Mouse (Mus musculus): ENCODE data around the gene Sesn3. TPM values are rescaled to one million over a fixed set of nuclear protein-coding genes. Genes with fewer than 3 reads are reported as not detected.
A peak's percentile ranks its signal among the peaks of the same experiment; 100 is the strongest.

Sesn3 gene
- polyA plus RNA-seq, 1 experiment from 2014 or later = 16.9 TPM

- under 1% methylated on average over 52 of the region's 61 CpGs for WGBS
- H3K4me3 ChIP-seq (ENCODE audit: low read length) = peak overlapping the region; percentile 75
- H3K36me3 ChIP-seq (ENCODE audit: insufficient read depth, low read length) = no peaks in the 10 kb centered on the region
- no peaks in the 10 kb centered on the region for H3K9me3 ChIP-seq (ENCODE audit: low read length)
- H3K4me1 ChIP-seq (ENCODE audit: insufficient read depth, low read length) = peaks cover 9% of the 10 kb centered on the region
- H3K27ac ChIP-seq (ENCODE audit: low read length) = peak overlapping the region; percentile 92
- H3K9ac ChIP-seq (replicated peaks; ENCODE audit: low read length) = peak overlapping the region; percentile 86
- H3K4me2 ChIP-seq (replicated peaks; ENCODE audit: low read depth, low read length) = peak overlapping the region; percentile 67
- no peaks in the 10 kb centered on the region for H3K27me3 ChIP-seq (ENCODE audit: insufficient read depth, low read length)
- ATAC-seq (ENCODE audit: low FRiP score, low TSS enrichment) = peak; percentile 68
These were observed 1.8 kb downstream of the Sesn3 start for GRCm38 (mm10) chr9:14276481-14277287.

- no peaks in the 10 kb centered on the region for H3K27me3 ChIP-seq (ENCODE audit: insufficient read depth, low read length)
- H3K4me2 ChIP-seq (replicated peaks; ENCODE audit: low read depth, low read length) = peak overlapping the region; percentile 67
- peak overlapping the region; percentile 75 for H3K4me3 ChIP-seq (ENCODE audit: low read length)
- H3K9me3 ChIP-seq (ENCODE audit: low read length) = no peaks in the 10 kb centered on the region
- peaks cover 9% of the 10 kb centered on the region for H3K4me1 ChIP-seq (ENCODE audit: insufficient read depth, low read length)
- no peak for ATAC-seq (ENCODE audit: low FRiP score, low TSS enrichment)
- peak overlapping the region; percentile 49 for H3K9ac ChIP-seq (replicated peaks; ENCODE audit: low read length)
- no peaks in the 10 kb centered on the region for H3K36me3 ChIP-seq (ENCODE audit: insufficient read depth, low read length)
- WGBS = 1% methylated on average over 7 of the region's 7 CpGs
- peak overlapping the region; percentile 92 for H3K27ac ChIP-seq (ENCODE audit: low read length)
These were observed 2.6 kb downstream of the Sesn3 start for GRCm38 (mm10) chr9:14277365-14277991.

DNA sequence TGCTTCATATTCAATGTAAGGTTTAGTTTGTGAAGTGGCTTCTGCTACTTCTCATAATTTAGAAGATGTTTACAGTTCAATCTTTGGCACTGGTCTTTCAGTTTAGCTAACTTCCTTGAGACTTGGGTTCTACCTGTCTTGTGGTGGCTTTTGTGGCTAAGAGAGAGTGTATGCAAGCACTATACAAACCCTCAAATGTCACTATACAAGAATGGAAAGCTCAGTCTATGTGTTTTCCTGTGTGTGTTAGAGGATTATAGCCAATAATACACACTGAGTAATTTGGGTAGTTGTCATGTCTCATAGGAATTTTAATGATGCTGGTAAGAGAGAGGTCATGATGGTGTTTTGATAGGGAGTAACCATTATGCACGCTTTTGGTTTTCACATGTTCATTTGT is 5.8 kb downstream of the Sesn3 start:
- H3K27ac ChIP-seq (ENCODE audit: low read length) = no peak overlapping the region
- ATAC-seq (ENCODE audit: low FRiP score, low TSS enrichment) = no peak
- no peaks in the 10 kb centered on the region for H3K36me3 ChIP-seq (ENCODE audit: insufficient read depth, low read length)
- no peak overlapping the region for H3K4me3 ChIP-seq (ENCODE audit: low read length)
- no peaks in the 10 kb centered on the region for H3K27me3 ChIP-seq (ENCODE audit: insufficient read depth, low read length)
- peaks cover 9% of the 10 kb centered on the region; the same call in 1 of the 2 replicates for H3K4me1 ChIP-seq (ENCODE audit: insufficient read depth, low read length)
- H3K9ac ChIP-seq (replicated peaks; ENCODE audit: low read length) = no peak overlapping the region
- H3K9me3 ChIP-seq (ENCODE audit: low read length) = no peaks in the 10 kb centered on the region
- 34% methylated on average over 1 of the region's 1 CpGs for WGBS
- H3K4me2 ChIP-seq (replicated peaks; ENCODE audit: low read depth, low read length) = no peak overlapping the region

GRCm38 (mm10) chr9:14285036-14285435 is 10.2 kb downstream of the Sesn3 start:
- Histone ChIP-seq H3K27me3 (ENCODE audit: insufficient read depth, low read length) (no peaks in the 10 kb centered on the region), H3K9ac (replicated peaks; ENCODE audit: low read length) (no peak overlapping the region), H3K4me3 (ENCODE audit: low read length) (no peak overlapping the region), H3K4me2 (replicated peaks; ENCODE audit: low read depth, low read length) (no peak overlapping the region), H3K9me3 (ENCODE audit: low read length) (no peaks in the 10 kb centered on the region), H3K4me1 (ENCODE audit: insufficient read depth, low read length) (peaks cover 6% of the 10 kb centered on the region; the same call in 1 of the 2 replicates), H3K27ac (ENCODE audit: low read length) (no peak overlapping the region), H3K36me3 (ENCODE audit: insufficient read depth, low read length) (no peaks in the 10 kb centered on the region)
- ATAC-seq (ENCODE audit: low FRiP score, low TSS enrichment) = no peak
- 39% methylated on average over 3 of the region's 3 CpGs for WGBS

GRCm38 (mm10) chr9:14287234-14287633 is 12.4 kb downstream of the Sesn3 start:
- no peak overlapping the region for H3K4me2 ChIP-seq (replicated peaks; ENCODE audit: low read depth, low read length)
- 89% methylated on average over 1 of the region's 1 CpGs for WGBS
- no peak overlapping the region for H3K4me3 ChIP-seq (ENCODE audit: low read length)
- H3K27me3 ChIP-seq (ENCODE audit: insufficient read depth, low read length) = no peaks in the 10 kb centered on the region
- no peaks in the 10 kb centered on the region for H3K36me3 ChIP-seq (ENCODE audit: insufficient read depth, low read length)
- no peak for ATAC-seq (ENCODE audit: low FRiP score, low TSS enrichment)
- H3K4me1 ChIP-seq (ENCODE audit: insufficient read depth, low read length) = peaks cover 6% of the 10 kb centered on the region; the same call in 1 of the 2 replicates
- H3K9me3 ChIP-seq (ENCODE audit: low read length) = no peaks in the 10 kb centered on the region
- no peak overlapping the region for H3K27ac ChIP-seq (ENCODE audit: low read length)
- H3K9ac ChIP-seq (replicated peaks; ENCODE audit: low read length) = no peak overlapping the region

- Histone ChIP-seq H3K9ac (replicated peaks; ENCODE audit: low read length) (no peak overlapping the region), H3K4me3 (ENCODE audit: low read length) (no peak overlapping the region), H3K4me2 (replicated peaks; ENCODE audit: low read depth, low read length) (no peak overlapping the region), H3K9me3 (ENCODE audit: low read length) (no peaks in the 10 kb centered on the region), H3K27ac (ENCODE audit: low read length) (no peak overlapping the region), H3K36me3 (ENCODE audit: insufficient read depth, low read length) (no peaks in the 10 kb centered on the region), H3K27me3 (ENCODE audit: insufficient read depth, low read length) (no peaks in the 10 kb centered on the region), H3K4me1 (ENCODE audit: insufficient read depth, low read length) (peaks cover 6% of the 10 kb centered on the region; the same call in 1 of the 2 replicates)
- no peak for ATAC-seq (ENCODE audit: low FRiP score, low TSS enrichment)
These were observed 13.6 kb downstream of the Sesn3 start for GRCm38 (mm10) chr9:14288500-14288899.

- no peak for ATAC-seq (ENCODE audit: low FRiP score, low TSS enrichment)
- no peaks in the 10 kb centered on the region for H3K27me3 ChIP-seq (ENCODE audit: insufficient read depth, low read length)
- H3K4me2 ChIP-seq (replicated peaks; ENCODE audit: low read depth, low read length) = no peak overlapping the region
- no peak overlapping the region for H3K9ac ChIP-seq (replicated peaks; ENCODE audit: low read length)
- WGBS = 96% methylated on average over 1 of the region's 1 CpGs
- H3K27ac ChIP-seq (ENCODE audit: low read length) = no peak overlapping the region
- H3K4me1 ChIP-seq (ENCODE audit: insufficient read depth, low read length) = peaks cover 15% of the 10 kb centered on the region; the same call in 1 of the 2 replicates
- H3K4me3 ChIP-seq (ENCODE audit: low read length) = no peak overlapping the region
- H3K36me3 ChIP-seq (ENCODE audit: insufficient read depth, low read length) = no peaks in the 10 kb centered on the region
- H3K9me3 ChIP-seq (ENCODE audit: low read length) = no peaks in the 10 kb centered on the region
These were observed 19.0 kb downstream of the Sesn3 start for GRCm38 (mm10) chr9:14293866-14294265.

DNA sequence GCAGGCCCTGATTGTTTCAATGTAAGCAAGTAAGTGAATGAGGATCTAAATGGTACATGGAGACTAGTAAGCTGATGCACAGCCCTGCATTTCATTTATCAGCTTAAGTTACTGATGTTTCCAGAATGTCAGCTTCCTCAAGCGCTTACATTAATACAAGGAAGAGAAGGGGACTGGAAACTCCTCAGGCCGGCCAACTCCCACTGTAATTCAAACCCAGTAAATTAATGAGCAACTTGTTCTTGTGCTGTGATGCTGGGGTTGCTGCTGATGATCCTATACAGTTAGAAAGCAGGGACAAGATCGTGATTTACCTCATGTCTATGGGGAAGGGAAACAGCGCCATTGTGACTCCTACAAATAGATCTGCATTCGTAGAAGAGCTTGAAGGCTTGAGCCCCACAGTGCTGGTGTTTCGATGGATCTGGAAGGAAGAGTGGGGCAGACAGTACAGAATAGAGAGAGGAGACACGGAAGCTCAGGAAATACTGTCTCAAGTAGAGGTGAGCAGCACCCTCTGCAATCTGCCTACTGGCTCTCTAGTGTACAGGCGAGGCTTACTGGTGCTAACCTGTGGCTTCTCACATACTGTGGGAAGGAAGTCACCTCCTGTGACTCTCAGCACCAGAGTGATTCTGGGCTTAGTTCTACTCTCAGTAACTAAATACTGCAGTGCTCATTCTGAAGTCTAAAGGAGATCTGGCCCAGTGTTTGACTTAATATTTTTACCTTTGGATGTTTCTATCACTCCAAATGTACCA is 21.0 kb downstream of the Sesn3 start:
- no peaks in the 10 kb centered on the region for H3K36me3 ChIP-seq (ENCODE audit: insufficient read depth, low read length)
- 64% methylated on average over 8 of the region's 8 CpGs for WGBS
- no peak overlapping the region for H3K27ac ChIP-seq (ENCODE audit: low read length)
- no peak for ATAC-seq (ENCODE audit: low FRiP score, low TSS enrichment)
- H3K4me1 ChIP-seq (ENCODE audit: insufficient read depth, low read length) = peaks cover 23% of the 10 kb centered on the region; the same call in 1 of the 2 replicates
- H3K9me3 ChIP-seq (ENCODE audit: low read length) = no peaks in the 10 kb centered on the region
- no peak overlapping the region for H3K4me2 ChIP-seq (replicated peaks; ENCODE audit: low read depth, low read length)
- no peak overlapping the region for H3K4me3 ChIP-seq (ENCODE audit: low read length)
- H3K27me3 ChIP-seq (ENCODE audit: insufficient read depth, low read length) = no peaks in the 10 kb centered on the region
- no peak overlapping the region for H3K9ac ChIP-seq (replicated peaks; ENCODE audit: low read length)

DNA sequence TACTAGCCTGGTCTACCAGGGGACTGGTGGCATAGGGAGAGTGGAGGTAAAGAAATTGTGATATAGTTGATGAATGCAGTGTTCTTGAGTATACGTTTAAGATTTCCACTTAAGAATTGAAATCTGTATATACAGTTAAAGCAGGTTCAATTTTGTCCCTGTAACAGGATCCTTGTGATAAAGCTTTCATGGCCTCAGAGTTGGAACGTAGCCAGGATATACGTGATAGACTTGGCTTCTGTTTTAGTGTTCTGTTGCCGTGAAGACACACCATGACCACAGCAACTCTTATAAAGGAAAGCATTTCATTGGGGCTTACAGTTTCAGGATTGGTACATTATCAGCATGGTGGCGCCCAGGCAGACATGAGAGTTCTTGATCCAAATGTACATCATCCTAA is 22.3 kb downstream of the Sesn3 start:
- WGBS = 73% methylated on average over 5 of the region's 5 CpGs
- H3K27ac ChIP-seq (ENCODE audit: low read length) = no peak overlapping the region

More for the DNA sequence above, 22.3 kb downstream of the Sesn3 start:
- no peak overlapping the region for H3K4me2 ChIP-seq (replicated peaks; ENCODE audit: low read depth, low read length)
- no peak overlapping the region for H3K4me3 ChIP-seq (ENCODE audit: low read length)
- H3K4me1 ChIP-seq (ENCODE audit: insufficient read depth, low read length) = peaks cover 25% of the 10 kb centered on the region; the same call in 1 of the 2 replicates
- ATAC-seq (ENCODE audit: low FRiP score, low TSS enrichment) = no peak
- no peak overlapping the region for H3K9ac ChIP-seq (replicated peaks; ENCODE audit: low read length)
- H3K9me3 ChIP-seq (ENCODE audit: low read length) = no peaks in the 10 kb centered on the region
- H3K27me3 ChIP-seq (ENCODE audit: insufficient read depth, low read length) = no peaks in the 10 kb centered on the region
- no peaks in the 10 kb centered on the region for H3K36me3 ChIP-seq (ENCODE audit: insufficient read depth, low read length)

Measured in kidney, embryonic 16.5 days (tissue).